Mouse (Mus musculus) testis, postnatal 14 days (tissue): ENCODE measurements around the gene Actn2.

Source experiments
- DNase-seq: peaks from one replicate; pipeline ENCODE4 v3.0.0; 2021; ENCODE audit warnings: low spot score

Gene Actn2

GRCm38 (mm10) chr13:12314173-12314572 is 26.4 kb downstream of the Actn2 start:
- DNase-seq = no peak

GRCm38 (mm10) chr13:12311930-12312492 is 28.5 kb downstream of the Actn2 start:
- no peak for DNase-seq

GRCm38 (mm10) chr13:12311371-12311770 is 29.2 kb downstream of the Actn2 start:
- no peak for DNase-seq

- no peak for DNase-seq
Measured at GRCm38 (mm10) chr13:12309446-12309845, 31.1 kb downstream of the Actn2 start.

GRCm38 (mm10) chr13:12308878-12309277 is 31.7 kb downstream of the Actn2 start:
- no peak for DNase-seq

- no peak for DNase-seq
Measured at GRCm38 (mm10) chr13:12308473-12308872, 32.1 kb downstream of the Actn2 start.

GRCm38 (mm10) chr13:12307286-12307685 is 33.3 kb downstream of the Actn2 start:
- no peak for DNase-seq

GRCm38 (mm10) chr13:12305540-12305939 is 35.0 kb downstream of the Actn2 start:
- DNase-seq = no peak

GRCm38 (mm10) chr13:12304991-12305390 is 35.6 kb downstream of the Actn2 start:
- DNase-seq = no peak

- DNase-seq = no peak
Measured at GRCm38 (mm10) chr13:12297777-12298176, 42.8 kb downstream of the Actn2 start.

GRCm38 (mm10) chr13:12296701-12297100 is 43.9 kb downstream of the Actn2 start:
- DNase-seq = no peak

GRCm38 (mm10) chr13:12293810-12294209 is 46.8 kb downstream of the Actn2 start:
- no peak for DNase-seq

GRCm38 (mm10) chr13:12290700-12291099 is 49.9 kb downstream of the Actn2 start:
- no peak for DNase-seq

- no peak for DNase-seq
Measured at GRCm38 (mm10) chr13:12284528-12284927, 56.0 kb downstream of the Actn2 start.

- DNase-seq = no peak
Measured at GRCm38 (mm10) chr13:12283826-12284225, 56.7 kb downstream of the Actn2 start.

- no peak for DNase-seq
Measured at GRCm38 (mm10) chr13:12274721-12275120, 65.8 kb downstream of the Actn2 start.

- no peak for DNase-seq
Measured at GRCm38 (mm10) chr13:12274220-12274619, 66.3 kb downstream of the Actn2 start.

GRCm38 (mm10) chr13:12272953-12273352 is 67.6 kb downstream of the Actn2 start:
- DNase-seq = no peak

- DNase-seq = no peak
Measured at GRCm38 (mm10) chr13:12267971-12268370, 72.6 kb downstream of the Actn2 start.

GRCm38 (mm10) chr13:12267097-12267496 is 73.5 kb downstream of the Actn2 start:
- no peak for DNase-seq

GRCm38 (mm10) chr13:12263996-12264395 is 76.6 kb downstream of the Actn2 start:
- no peak for DNase-seq

- DNase-seq = no peak
Measured at GRCm38 (mm10) chr13:12261505-12261904, 79.1 kb downstream of the Actn2 start.

GRCm38 (mm10) chr13:12257391-12258380 is 82.9 kb downstream of the Actn2 start, which contains the start of gene Mtr:
Gene Mtr (minus strand): TSS chr13:12258113.
- DNase-seq = peak; percentile 98
